21 mouse cellular contexts compared by ENCODE assay signal in the genomic region with DNA sequence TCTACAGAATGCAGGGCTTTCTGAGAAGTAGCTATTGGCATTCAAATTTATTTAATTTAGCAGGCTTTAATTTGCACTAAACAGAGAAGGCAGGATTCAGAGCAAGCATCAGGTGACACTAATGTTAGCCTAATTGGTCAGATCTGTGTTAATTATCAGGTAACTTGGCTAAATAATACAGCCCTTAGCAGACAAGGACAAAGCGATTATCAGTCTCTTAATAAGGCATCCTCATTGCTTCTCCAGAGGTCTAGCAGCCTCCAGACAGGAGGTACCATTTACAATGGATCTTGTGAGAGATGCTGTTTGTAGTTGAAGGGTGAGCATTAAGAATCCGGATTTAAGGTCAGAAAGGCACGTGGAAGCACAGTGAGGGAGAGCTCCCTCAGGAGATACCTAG.
DNase-seq lines count a peak whose midpoint lies in the region; ATAC-seq and TF ChIP-seq lines count a peak whose summit lies in the region.
"Had no signal": no experiment of that assay in that cellular context is flagged by ENCODE, and none has a peak within 500 bp of the region (broad histone marks: within the 10 kb centered on the region; RNA-seq: fewer than 3 reads in every experiment).

No protein-coding gene starts in this region.

- ATAC-seq in frontal cortex, adult (ENCODE audit: low TSS enrichment): no peak
- ATAC-seq: activated CD4-positive, CD25-positive, alpha-beta regulatory T cell, adult 4 months; CD4-positive, CD25-positive, alpha-beta regulatory T cell, adult 4 months; forebrain, embryonic 13.5 days; forebrain, embryonic 15.5 days; forebrain, postnatal 0 days; Patski had no signal

- no peak for TF ChIP-seq CTCF in brain, embryonic 14.5 days (IDR thresholded peaks at IDR 0.05; ENCODE audit: borderline replicate concordance, extremely low read depth, insufficient read depth, insufficient read length)

- no peak for TF ChIP-seq POLR2A in brain, embryonic 14.5 days (IDR thresholded peaks at IDR 0.05; ENCODE audit: borderline replicate concordance, extremely low read depth, insufficient read depth, insufficient read length, poor library complexity, severe bottlenecking)

- DNase-seq in ES-CJ7 (ENCODE audit: low read depth, low spot score) (peak; percentile 21), R1 (ENCODE audit: low read depth, low spot score) (peak; percentile 10)
- peak; percentile 9 for DNase-seq in brain, embryonic 14.5 days (ENCODE audit: low read depth)
- DNase-seq in right cerebral cortex, adult 18-20 months: no peak
- DNase-seq: adrenal gland, adult 8-10 months; adrenal gland, postnatal 14 days; adrenal gland, postnatal 36 days; B cell, adult 2 months; cerebellum, adult 11 months; cerebellum, adult 18-20 months; cerebellum, adult 8-10 months; cerebellum, adult 9-11 months; cerebellum, postnatal 14 days; cerebellum, postnatal 36 days; forebrain, postnatal 0 days had no signal
